Mouse (Mus musculus): Measurements from ENCODE around the gene Il2rb. TPM values are rescaled to one million over a fixed set of nuclear protein-coding genes. Genes with fewer than 3 reads are reported as not detected.
A peak's percentile ranks its signal among the peaks of the same experiment; 100 is the strongest.

The Il2rb gene
- polyA plus RNA-seq, 1 experiment from 2014 or later, result 0.41 TPM

GRCm38 (mm10) chr15:78504816-78505215 lies 9.7 kb upstream of the Il2rb start:
- Histone ChIP-seq H3K27ac (ENCODE audit: low read length) (no peak overlapping the region), H3K9me3 (ENCODE audit: control insufficient read depth, low read depth, low read length) (peaks cover 4% of the 10 kb centered on the region; the same call in 1 of the 2 replicates), H3K36me3 (ENCODE audit: control insufficient read depth, insufficient read depth, low read length) (no peaks in the 10 kb centered on the region), H3K4me1 (ENCODE audit: control insufficient read depth, insufficient read depth, low read length) (peaks cover 2% of the 10 kb centered on the region; the same call in 1 of the 2 replicates), H3K9ac (replicated peaks; ENCODE audit: low read depth, low read length) (no peak overlapping the region), H3K4me2 (replicated peaks; ENCODE audit: low read depth, low read length) (no peak overlapping the region), H3K27me3 (ENCODE audit: control insufficient read depth, insufficient read depth, low read length) (no peaks in the 10 kb centered on the region), H3K4me3 (ENCODE audit: low read depth, low read length) (no peak overlapping the region)
- 93% methylated on average over 5 of the region's 5 CpGs for WGBS
- ATAC-seq (ENCODE audit: insufficient number of reproducible peaks, insufficient read depth, low FRiP score, low read depth), result no peak

DNA sequence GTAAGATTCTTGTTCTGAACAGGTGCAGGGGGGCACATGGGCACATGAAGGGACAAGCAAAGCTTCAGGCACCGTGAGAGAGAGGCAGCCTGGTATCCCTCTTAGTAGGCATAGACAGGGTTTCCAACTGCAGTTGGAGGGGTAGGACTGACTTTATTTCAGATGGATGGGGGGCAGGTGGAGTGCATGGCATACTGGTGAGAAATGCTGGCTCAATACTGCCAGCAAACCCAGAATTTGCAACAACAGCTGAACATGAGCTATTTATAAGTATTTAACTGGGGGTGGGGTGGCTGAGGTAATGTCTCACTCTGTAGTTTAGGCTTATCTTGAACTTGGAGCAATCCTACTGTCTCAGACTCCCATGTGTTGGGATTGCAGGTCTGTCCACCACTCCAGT lies 8.9 kb upstream of the Il2rb start:
- no peak overlapping the region for H3K4me3 ChIP-seq (ENCODE audit: low read depth, low read length)
- no peak overlapping the region for H3K27ac ChIP-seq (ENCODE audit: low read length)
- WGBS, result 87% methylated on average over 1 of the region's 1 CpGs
- no peak overlapping the region for H3K4me2 ChIP-seq (replicated peaks; ENCODE audit: low read depth, low read length)
- ATAC-seq (ENCODE audit: insufficient number of reproducible peaks, insufficient read depth, low FRiP score, low read depth), result no peak
- no peaks in the 10 kb centered on the region for H3K36me3 ChIP-seq (ENCODE audit: control insufficient read depth, insufficient read depth, low read length)
- peaks cover 4% of the 10 kb centered on the region; the same call in 1 of the 2 replicates for H3K9me3 ChIP-seq (ENCODE audit: control insufficient read depth, low read depth, low read length)
- H3K9ac ChIP-seq (replicated peaks; ENCODE audit: low read depth, low read length), result no peak overlapping the region
- H3K4me1 ChIP-seq (ENCODE audit: control insufficient read depth, insufficient read depth, low read length), result no peaks in the 10 kb centered on the region
- no peaks in the 10 kb centered on the region for H3K27me3 ChIP-seq (ENCODE audit: control insufficient read depth, insufficient read depth, low read length)

GRCm38 (mm10) chr15:78502437-78503132 lies 7.5 kb upstream of the Il2rb start:
- no peak for ATAC-seq (ENCODE audit: insufficient number of reproducible peaks, insufficient read depth, low FRiP score, low read depth)
- no peaks in the 10 kb centered on the region for H3K36me3 ChIP-seq (ENCODE audit: control insufficient read depth, insufficient read depth, low read length)

DNA sequence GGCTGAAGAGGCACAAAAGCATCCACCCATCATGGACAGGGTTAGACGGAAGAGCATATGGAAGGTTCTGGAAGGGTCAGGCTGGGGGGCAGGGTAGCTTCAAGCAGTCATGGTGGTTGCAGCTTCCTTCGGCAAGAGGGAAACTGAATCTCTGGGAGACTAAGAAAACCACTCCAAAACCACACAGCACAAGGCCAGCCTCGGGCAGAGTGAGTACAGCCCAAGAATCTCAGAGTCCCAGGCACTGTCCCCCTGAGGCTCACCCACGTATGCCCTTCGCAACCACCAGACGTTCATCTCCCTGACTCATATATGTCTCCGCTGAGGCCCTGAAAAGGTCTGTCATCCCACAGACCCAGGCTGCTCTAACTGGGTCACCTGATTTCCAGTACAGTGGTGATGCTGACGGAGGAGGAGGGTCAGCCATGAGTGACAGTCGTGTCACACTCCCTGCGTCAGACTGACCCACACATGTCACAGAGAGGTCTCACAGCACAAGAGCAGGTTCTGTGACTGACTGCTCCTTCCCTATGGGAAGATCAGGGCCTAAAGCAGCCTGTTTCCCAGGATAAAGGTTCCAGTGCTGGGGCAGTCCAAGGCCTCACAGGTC lies 1.6 kb downstream of the Il2rb start:
- Histone ChIP-seq H3K4me3 (ENCODE audit: low read depth, low read length) (no peak overlapping the region), H3K27me3 (ENCODE audit: control insufficient read depth, insufficient read depth, low read length) (no peaks in the 10 kb centered on the region), H3K27ac (ENCODE audit: low read length) (no peak overlapping the region), H3K9ac (replicated peaks; ENCODE audit: low read depth, low read length) (no peak overlapping the region), H3K4me1 (ENCODE audit: control insufficient read depth, insufficient read depth, low read length) (no peaks in the 10 kb centered on the region), H3K4me2 (replicated peaks; ENCODE audit: low read depth, low read length) (no peak overlapping the region), H3K9me3 (ENCODE audit: control insufficient read depth, low read depth, low read length) (no peaks in the 10 kb centered on the region), H3K36me3 (ENCODE audit: control insufficient read depth, insufficient read depth, low read length) (no peaks in the 10 kb centered on the region)
- ATAC-seq (ENCODE audit: insufficient number of reproducible peaks, insufficient read depth, low FRiP score, low read depth), result 0 out of 2 replicates have a peak, but pooled peaks have one; percentile 37
- WGBS, result 75% methylated on average over 10 of the region's 10 CpGs

More at GRCm38 (mm10) chr15:78502437-78503132, 7.5 kb upstream of the Il2rb start:
- no peak overlapping the region for H3K4me2 ChIP-seq (replicated peaks; ENCODE audit: low read depth, low read length)
- no peak overlapping the region for H3K9ac ChIP-seq (replicated peaks; ENCODE audit: low read depth, low read length)
- no peak overlapping the region for H3K27ac ChIP-seq (ENCODE audit: low read length)
- no peak overlapping the region for H3K4me3 ChIP-seq (ENCODE audit: low read depth, low read length)
- H3K4me1 ChIP-seq (ENCODE audit: control insufficient read depth, insufficient read depth, low read length), result no peaks in the 10 kb centered on the region
- H3K9me3 ChIP-seq (ENCODE audit: control insufficient read depth, low read depth, low read length), result peaks cover 4% of the 10 kb centered on the region; the same call in 1 of the 2 replicates
- H3K27me3 ChIP-seq (ENCODE audit: control insufficient read depth, insufficient read depth, low read length), result no peaks in the 10 kb centered on the region
- 65% methylated on average over 18 of the region's 18 CpGs for WGBS

DNA sequence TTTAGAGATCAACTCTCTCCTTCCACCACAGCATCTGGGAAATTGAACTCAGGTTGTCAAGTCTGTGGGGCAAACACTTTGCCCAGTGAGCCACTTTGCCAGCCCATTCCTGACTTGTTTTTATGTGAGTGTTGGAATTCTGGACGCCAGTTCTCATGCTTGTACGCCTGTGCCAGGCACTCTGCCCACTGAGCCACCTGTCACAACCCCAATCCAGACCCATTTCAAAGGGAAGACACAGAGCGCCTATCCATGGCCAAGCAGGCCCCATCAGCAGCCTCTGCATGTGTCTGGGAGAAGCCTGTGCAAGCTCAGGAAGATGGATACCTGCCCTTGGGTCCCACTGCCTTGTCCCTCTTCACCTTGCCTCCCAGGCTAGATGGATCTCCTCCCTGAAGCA lies 3.8 kb downstream of the Il2rb start:
- no peaks in the 10 kb centered on the region for H3K9me3 ChIP-seq (ENCODE audit: control insufficient read depth, low read depth, low read length)
- no peak overlapping the region for H3K27ac ChIP-seq (ENCODE audit: low read length)
- no peak overlapping the region for H3K9ac ChIP-seq (replicated peaks; ENCODE audit: low read depth, low read length)
- H3K27me3 ChIP-seq (ENCODE audit: control insufficient read depth, insufficient read depth, low read length), result no peaks in the 10 kb centered on the region
- H3K4me1 ChIP-seq (ENCODE audit: control insufficient read depth, insufficient read depth, low read length), result no peaks in the 10 kb centered on the region
- H3K36me3 ChIP-seq (ENCODE audit: control insufficient read depth, insufficient read depth, low read length), result no peaks in the 10 kb centered on the region
- no peak for ATAC-seq (ENCODE audit: insufficient number of reproducible peaks, insufficient read depth, low FRiP score, low read depth)
- no peak overlapping the region for H3K4me3 ChIP-seq (ENCODE audit: low read depth, low read length)
- H3K4me2 ChIP-seq (replicated peaks; ENCODE audit: low read depth, low read length), result no peak overlapping the region
- WGBS, result 82% methylated on average over 3 of the region's 3 CpGs

DNA sequence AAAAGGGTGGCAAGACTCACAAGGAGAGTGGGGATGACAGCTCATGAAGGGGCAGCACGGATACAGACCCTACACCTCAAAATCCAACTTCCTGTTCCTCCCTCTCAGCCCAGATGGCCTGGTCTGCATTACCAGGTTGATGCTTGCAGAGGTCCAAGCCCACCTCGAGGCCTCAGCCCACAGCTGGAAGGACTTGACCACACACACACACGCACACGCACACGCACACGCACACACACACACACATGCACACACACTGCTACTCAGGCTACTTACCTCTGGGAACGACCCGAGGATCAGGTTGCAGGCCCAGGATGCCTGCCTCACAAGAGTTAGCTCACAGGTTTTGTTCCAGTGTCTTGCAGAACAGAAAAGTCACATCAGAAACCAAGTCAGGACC lies 5.2 kb downstream of the Il2rb start:
- no peaks in the 10 kb centered on the region for H3K27me3 ChIP-seq (ENCODE audit: control insufficient read depth, insufficient read depth, low read length)
- no peak overlapping the region for H3K4me3 ChIP-seq (ENCODE audit: low read depth, low read length)
- H3K4me1 ChIP-seq (ENCODE audit: control insufficient read depth, insufficient read depth, low read length), result no peaks in the 10 kb centered on the region
- no peak overlapping the region for H3K9ac ChIP-seq (replicated peaks; ENCODE audit: low read depth, low read length)
- 55% methylated on average over 8 of the region's 8 CpGs for WGBS
- no peak overlapping the region for H3K4me2 ChIP-seq (replicated peaks; ENCODE audit: low read depth, low read length)
- no peak for ATAC-seq (ENCODE audit: insufficient number of reproducible peaks, insufficient read depth, low FRiP score, low read depth)
- H3K9me3 ChIP-seq (ENCODE audit: control insufficient read depth, low read depth, low read length), result no peaks in the 10 kb centered on the region
- H3K27ac ChIP-seq (ENCODE audit: low read length), result no peak overlapping the region
- no peaks in the 10 kb centered on the region for H3K36me3 ChIP-seq (ENCODE audit: control insufficient read depth, insufficient read depth, low read length)

GRCm38 (mm10) chr15:78489248-78489647 lies 5.8 kb downstream of the Il2rb start:
- ATAC-seq (ENCODE audit: insufficient number of reproducible peaks, insufficient read depth, low FRiP score, low read depth), result no peak
- Histone ChIP-seq H3K9ac (replicated peaks; ENCODE audit: low read depth, low read length) (no peak overlapping the region), H3K9me3 (ENCODE audit: control insufficient read depth, low read depth, low read length) (no peaks in the 10 kb centered on the region), H3K4me1 (ENCODE audit: control insufficient read depth, insufficient read depth, low read length) (no peaks in the 10 kb centered on the region), H3K4me3 (ENCODE audit: low read depth, low read length) (no peak overlapping the region), H3K27me3 (ENCODE audit: control insufficient read depth, insufficient read depth, low read length) (no peaks in the 10 kb centered on the region), H3K4me2 (replicated peaks; ENCODE audit: low read depth, low read length) (no peak overlapping the region), H3K36me3 (ENCODE audit: control insufficient read depth, insufficient read depth, low read length) (no peaks in the 10 kb centered on the region), H3K27ac (ENCODE audit: low read length) (no peak overlapping the region)
- 84% methylated on average over 3 of the region's 3 CpGs for WGBS

DNA sequence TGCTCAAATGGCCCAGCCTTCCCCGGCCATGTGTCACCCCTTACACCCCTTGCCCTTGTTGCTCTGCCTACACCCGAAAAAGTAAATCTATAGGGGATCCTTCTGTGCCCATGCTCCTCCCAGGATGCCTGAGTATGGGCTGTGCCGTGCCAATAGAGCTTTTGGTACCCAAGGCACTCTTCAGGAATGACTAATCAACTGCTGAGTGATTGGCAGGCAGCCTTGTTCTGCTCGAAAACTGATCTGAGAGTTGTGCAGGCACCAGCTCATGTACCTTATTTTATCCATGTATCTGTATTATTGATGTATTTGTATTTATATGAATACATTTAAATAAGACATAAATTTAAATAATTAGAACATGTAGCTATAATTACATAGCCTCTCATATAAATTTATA lies 8.0 kb downstream of the Il2rb start:
- H3K9ac ChIP-seq (replicated peaks; ENCODE audit: low read depth, low read length), result no peak overlapping the region
- no peak overlapping the region for H3K4me2 ChIP-seq (replicated peaks; ENCODE audit: low read depth, low read length)
- 73% methylated on average over 4 of the region's 4 CpGs for WGBS
- no peaks in the 10 kb centered on the region for H3K36me3 ChIP-seq (ENCODE audit: control insufficient read depth, insufficient read depth, low read length)
- H3K27ac ChIP-seq (ENCODE audit: low read length), result no peak overlapping the region
- no peak overlapping the region for H3K4me3 ChIP-seq (ENCODE audit: low read depth, low read length)
- no peak for ATAC-seq (ENCODE audit: insufficient number of reproducible peaks, insufficient read depth, low FRiP score, low read depth)
- no peaks in the 10 kb centered on the region for H3K9me3 ChIP-seq (ENCODE audit: control insufficient read depth, low read depth, low read length)
- no peaks in the 10 kb centered on the region for H3K4me1 ChIP-seq (ENCODE audit: control insufficient read depth, insufficient read depth, low read length)
- H3K27me3 ChIP-seq (ENCODE audit: control insufficient read depth, insufficient read depth, low read length), result no peaks in the 10 kb centered on the region

Measured in stomach, embryonic 14.5 days (tissue).